Mouse (Mus musculus) liver, embryonic 14.5 days (tissue): ENCODE measurements around the gene Dnal1. TPM values are rescaled to one million over a fixed set of nuclear protein-coding genes. Genes with fewer than 3 reads are reported as not detected.
"Not testable (repeated sequence)": the region's sequence is repeated elsewhere in the genome, so short reads cannot be mapped to it uniquely, and the experiment has no call there.

Source experiments
- ATAC-seq: fragments of 200-750 bp; cut with Nextera tagmentation; 2 replicates; pipeline ENCODE4 v1.8.0; 2017; ENCODE audit warnings: moderate number of reproducible peaks, mild to moderate bottlenecking, moderate library complexity; ENCODE audit not compliant: insufficient read depth
- DNase-seq, 3 experiments: peaks; one replicate each; pipeline ENCODE4 v3.0.0-alpha.2; 2012 to 2013; ENCODE audit warnings: low read depth in 3 of 3, low spot score in 3 of 3
- H3K27ac ChIP-seq: fragments of 300-500 bp; sonication (generic); 2 replicates; pipeline ENCODE4 v1.5.1; 2014; ENCODE audit warnings: moderate library complexity, mild to moderate bottlenecking, control low read depth, inconsistent platforms
- H3K27me3 ChIP-seq: fragments of 300-500 bp; sonication (generic); 2 replicates; pipeline ENCODE4 v1.6.1; 2014; ENCODE audit warnings: mild to moderate bottlenecking, low read length, moderate library complexity; ENCODE audit not compliant: control insufficient read depth, insufficient read depth
- H3K36me3 ChIP-seq: fragments of 300-500 bp; sonication (generic); replicated peaks from 2 replicates; pipeline ENCODE4 v1.6.1; 2014; ENCODE audit warnings: low read depth; ENCODE audit not compliant: control insufficient read depth, insufficient read depth
- H3K4me1 ChIP-seq, 2 experiments: fragments of 200-500 bp in 1 of 2; fragments of 300-500 bp in 1 of 2; sonication (generic) in 1 of 2; replicated peaks; 2 replicates each; pipeline ENCODE4 v1.6.1; 2012 to 2014; ENCODE audit warnings: antibody characterized with exemption in 1 of 2, inconsistent platforms in 1 of 2, low read length in 1 of 2; ENCODE audit not compliant: control insufficient read depth in 2 of 2, insufficient read depth in 2 of 2
- H3K4me2 ChIP-seq: fragments of 300-500 bp; sonication (generic); 2 replicates; pipeline ENCODE4 v1.6.1; 2014; ENCODE audit warnings: low read depth, mild to moderate bottlenecking, control low read depth, moderate library complexity
- H3K4me3 ChIP-seq, 2 experiments: fragments of 200-500 bp in 1 of 2; fragments of 300-500 bp in 1 of 2; sonication (generic) in 1 of 2; 2 replicates each; pipeline ENCODE4 v1.5.1; 2012 to 2014; ENCODE audit warnings: low read depth in 2 of 2, low read length in 2 of 2, mild to moderate bottlenecking in 2 of 2, control low read depth in 1 of 2, inconsistent platforms in 1 of 2, moderate library complexity in 1 of 2; ENCODE audit not compliant: insufficient read depth in 1 of 2
- H3K9ac ChIP-seq: fragments of 300-500 bp; sonication (generic); replicated peaks from 2 replicates; pipeline ENCODE4 v1.6.1; 2014; ENCODE audit warnings: mild to moderate bottlenecking, control low read depth, moderate library complexity
- H3K9me3 ChIP-seq: fragments of 300-500 bp; sonication (generic); 2 replicates; pipeline ENCODE4 v1.6.1; 2016; ENCODE audit warnings: low read length, mixed read lengths; ENCODE audit not compliant: control insufficient read depth
- CTCF ChIP-seq: IDR thresholded peaks from 2 replicates; pipeline ENCODE4 v1.5.1; 2016; ENCODE audit warnings: antibody characterized with exemption, low read depth, control low read depth
- EP300 ChIP-seq: IDR thresholded peaks from 2 replicates; pipeline ENCODE4 v1.6.1; 2016; ENCODE audit warnings: antibody characterized with exemption, low read depth
- WGBS: fragments of 180-500 bp; shearing (Covaris S2); extraction: QIAGEN DNeasy Blood & Tissue Kit; methylation state at CpG from one replicate; pipeline ENCODE4 v1.1.7; 2014; ENCODE audit not compliant: insufficient replicate concordance; 5-methylcytosine and 5-hydroxymethylcytosine counted together
- polyA plus RNA-seq, 2 experiments: library from polyadenylated mRNA; depleted of rRNA in 1 of 2; stranded (reverse) in 1 of 2; unstranded in 1 of 2; fragments of >200 nt; fragmentation: Nextera tagmentation in 1 of 2; extraction: Ambion mirVana in 1 of 2; gene quantifications; 2 replicates each; pipeline versions ENCODE4 v1.2.1 to v1.2.3; 2012 to 2014

The Dnal1 gene
- polyA plus RNA-seq (2012; rRNA removed) (0.39 and 0.44 TPM in 2 replicates), polyA plus RNA-seq (2014; fragmentation: Nextera tagmentation; extraction: Ambion mirVana) (0.04 and 0.15 TPM in 2 replicates)

GRCm38 (mm10) chr12:84114153-84114994, at the start of gene Dnal1:
Dnal1 (plus strand) TSS chr12:84114366.
- Histone ChIP-seq H3K4me2 (peak within 1 kb of the TSS; percentile 57), H3K27ac (no peak within 1 kb of the TSS), H3K9me3 (no peaks in the 10 kb centered on the region), H3K9ac (no peak within 1 kb of the TSS), H3K27me3 (no peaks in the 10 kb centered on the region), H3K4me3 (peak within 1 kb of the TSS; percentile 50 to 78), H3K36me3 (no peaks in the 10 kb centered on the region), H3K4me1 (no peaks in the 10 kb centered on the region; a peak in 1 of 4 replicates)
- ATAC-seq (peak; percentile 69), DNase-seq (peak; percentile 59 to 67 (median 60))
- TF ChIP-seq EP300 (no peak), CTCF (no peak)
- 2% methylated on average over 31 of the region's 35 CpGs for WGBS

- Histone ChIP-seq H3K4me3 (no peak overlapping the region), H3K4me1 (no peaks in the 10 kb centered on the region), H3K27ac (no peak overlapping the region), H3K27me3 (peaks cover 9% of the 10 kb centered on the region), H3K9ac (no peak overlapping the region), H3K4me2 (no peak overlapping the region), H3K9me3 (no peaks in the 10 kb centered on the region), H3K36me3 (no peaks in the 10 kb centered on the region)
- ATAC-seq: no peak
- WGBS: 59% methylated on average over 8 of the region's 8 CpGs
- TF ChIP-seq EP300 (no peak), CTCF (no peak)
- DNase-seq: no peak
Observed at GRCm38 (mm10) chr12:84064621-84065020, 49.5 kb upstream of the Dnal1 start.

DNA sequence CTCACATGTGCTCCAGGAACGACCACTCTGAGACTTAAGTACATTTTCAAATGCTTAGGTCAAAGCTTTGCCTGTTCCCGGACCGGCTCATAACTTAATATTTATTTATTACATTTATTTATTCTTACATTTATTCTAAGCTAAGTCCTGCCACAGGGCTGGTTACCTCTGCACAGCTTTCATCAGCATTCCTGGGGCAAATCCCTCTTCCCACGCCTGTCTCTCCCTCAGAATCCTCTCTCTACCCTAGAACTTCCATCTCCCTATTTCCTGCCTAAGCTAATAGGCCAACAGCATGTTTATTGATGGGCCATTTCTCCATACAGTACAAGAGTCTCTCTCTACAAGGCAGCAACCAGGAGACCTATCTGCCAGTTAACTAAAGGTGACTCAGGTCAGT, 46.4 kb upstream of the Dnal1 start:
- Histone ChIP-seq H3K4me2 (no peak overlapping the region), H3K4me1 (no peaks in the 10 kb centered on the region), H3K4me3 (no peak overlapping the region), H3K36me3 (no peaks in the 10 kb centered on the region), H3K27ac (no peak overlapping the region), H3K9ac (no peak overlapping the region), H3K9me3 (no peaks in the 10 kb centered on the region), H3K27me3 (peaks cover 14% of the 10 kb centered on the region)
- DNase-seq: no peak
- no peak for ATAC-seq
- TF ChIP-seq EP300 (no peak), CTCF (no peak)
- WGBS: 55% methylated on average over 4 of the region's 4 CpGs

DNA sequence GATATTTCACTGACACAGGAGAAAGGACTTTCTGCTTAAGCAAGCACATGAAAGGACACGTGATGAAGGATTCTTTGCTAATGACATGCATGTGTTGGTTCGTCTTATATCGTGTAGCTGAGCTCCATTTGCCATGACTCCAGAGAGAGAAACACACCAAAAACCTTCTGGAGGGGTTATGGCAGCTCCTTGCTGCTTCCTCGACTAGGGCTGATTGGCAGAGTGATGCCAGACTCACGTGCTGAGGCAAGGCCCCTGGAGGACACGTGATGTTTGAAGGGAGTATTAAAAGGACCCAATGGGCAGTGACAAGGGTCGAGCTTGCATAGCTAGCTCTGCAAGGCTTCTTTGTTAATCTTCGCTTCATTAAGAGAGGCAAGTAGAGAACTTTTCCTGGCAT, 45.9 kb upstream of the Dnal1 start:
- no peak for ATAC-seq
- H3K4me1 ChIP-seq: no peaks in the 10 kb centered on the region
- WGBS: 46% methylated on average over 8 of the region's 8 CpGs
- H3K9me3 ChIP-seq: no peaks in the 10 kb centered on the region
- H3K27ac ChIP-seq: no peak overlapping the region
- no peaks in the 10 kb centered on the region for H3K36me3 ChIP-seq
- no peak overlapping the region for H3K4me3 ChIP-seq
- no peak for DNase-seq
- peaks cover 14% of the 10 kb centered on the region for H3K27me3 ChIP-seq
- H3K9ac ChIP-seq: no peak overlapping the region
- TF ChIP-seq EP300: no peak
- H3K4me2 ChIP-seq: no peak overlapping the region

DNA sequence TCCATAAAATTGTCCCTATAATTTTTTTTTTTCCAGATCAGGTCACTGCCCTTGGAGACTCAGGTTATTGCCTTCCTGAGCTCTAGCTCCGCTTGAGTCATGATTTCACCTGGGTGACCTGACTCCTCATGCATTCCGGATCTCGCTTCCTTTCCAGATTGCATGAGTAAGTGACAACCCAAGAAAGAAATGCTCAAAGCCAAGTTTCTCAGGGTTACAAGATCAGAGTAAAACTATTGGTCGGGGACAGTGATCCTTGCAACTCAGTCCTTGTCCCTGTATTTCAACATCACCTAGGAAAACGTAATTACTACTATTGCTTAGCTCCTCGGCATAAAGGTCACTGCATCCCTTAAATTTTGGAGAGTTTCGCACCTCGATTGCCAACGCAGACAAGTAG, 45.2 kb upstream of the Dnal1 start, which contains the start of gene Acot5:
Gene Acot5 (plus strand): TSS at position 340 of the 400 bp plus-strand sequence.
- H3K36me3 ChIP-seq: no peaks in the 10 kb centered on the region
- no peak for TF ChIP-seq CTCF
- TF ChIP-seq EP300: no peak
- H3K4me3 ChIP-seq: peak within 1 kb of the TSS; percentile 1 to 28
- WGBS: 47% methylated on average over 9 of the region's 9 CpGs
- no peak within 1 kb of the TSS for H3K9ac ChIP-seq
- H3K9me3 ChIP-seq: no peaks in the 10 kb centered on the region
- DNase-seq (no peak), ATAC-seq (no peak)
- H3K27me3 ChIP-seq: peaks cover 14% of the 10 kb centered on the region
- no peaks in the 10 kb centered on the region for H3K4me1 ChIP-seq
- peak within 1 kb of the TSS; percentile 41 for H3K4me2 ChIP-seq
- H3K27ac ChIP-seq: no peak within 1 kb of the TSS

- DNase-seq, H3K36me3 ChIP-seq, H3K4me1 ChIP-seq, H3K9me3 ChIP-seq, H3K27ac ChIP-seq, H3K9ac ChIP-seq, ATAC-seq: not testable (repeated sequence)
- Histone ChIP-seq H3K27me3 (peaks cover 14% of the 10 kb centered on the region), H3K4me3 (peak overlapping the region; percentile 1 to 28), H3K4me2 (peak overlapping the region; percentile 41)
- WGBS: 3% methylated on average over 42 of the region's 52 CpGs
Observed at GRCm38 (mm10) chr12:84069582-84069981, 44.6 kb upstream of the Dnal1 start.
